Mouse (Mus musculus): Measurements from ENCODE around the gene Ryr1. TPM values are rescaled to one million over a fixed set of nuclear protein-coding genes. Genes with fewer than 3 reads are reported as not detected.
A peak's percentile ranks its signal among the peaks of the same experiment; 100 is the strongest.

The Ryr1 gene
- polyA plus RNA-seq, 1 experiment from 2014 or later: 5.2 TPM

DNA sequence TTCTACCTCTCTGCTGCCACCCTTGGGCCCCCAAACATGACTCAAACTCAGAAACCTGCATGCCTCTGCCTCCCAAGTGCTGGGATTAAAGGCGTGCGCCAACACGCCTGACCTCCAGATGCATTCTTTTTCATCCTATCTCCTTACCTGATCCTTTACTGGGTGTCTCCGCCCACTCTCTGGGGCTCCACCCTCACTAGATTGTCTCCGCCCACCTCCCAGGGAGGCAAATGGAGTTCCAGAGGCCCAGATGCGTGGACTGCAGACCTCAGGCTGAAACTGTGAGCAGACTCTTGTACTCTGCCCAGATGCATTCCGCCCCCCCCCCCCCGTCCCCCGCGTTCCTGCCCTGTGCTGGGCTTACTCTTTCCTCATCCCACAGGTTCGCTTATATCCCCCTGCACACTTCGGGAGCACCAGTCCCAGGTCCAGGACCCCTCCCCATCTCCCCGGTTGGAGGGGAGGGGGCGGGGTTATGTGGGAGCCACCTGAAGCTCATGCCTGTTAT, 134.2 kb downstream of the Ryr1 start:
- Histone ChIP-seq H3K4me1 (no peaks in the 10 kb centered on the region), H3K9me3 (replicated peaks) (no peaks in the 10 kb centered on the region), H3K4me2 (replicated peaks) (no peak overlapping the region), H3K9ac (no peak overlapping the region), H3K4me3 (no peak overlapping the region), H3K36me3 (no peaks in the 10 kb centered on the region), H3K27ac (no peak overlapping the region), H3K27me3 (no peaks in the 10 kb centered on the region)
- WGBS: 55% methylated on average over 14 of the region's 14 CpGs
- no peak for ATAC-seq (ENCODE audit: low FRiP score)

- 89% methylated on average over 7 of the region's 7 CpGs for WGBS
- H3K27ac ChIP-seq: no peak overlapping the region
- H3K9ac ChIP-seq: no peak overlapping the region
- no peak for ATAC-seq (ENCODE audit: low FRiP score)
- H3K4me3 ChIP-seq: no peak overlapping the region
- H3K36me3 ChIP-seq: no peaks in the 10 kb centered on the region
- no peaks in the 10 kb centered on the region for H3K27me3 ChIP-seq
- H3K9me3 ChIP-seq (replicated peaks): no peaks in the 10 kb centered on the region
- H3K4me2 ChIP-seq (replicated peaks): no peak overlapping the region
- H3K4me1 ChIP-seq: peaks cover 14% of the 10 kb centered on the region
Measured at GRCm38 (mm10) chr7:28985207-28985606, 139.8 kb downstream of the Ryr1 start.

DNA sequence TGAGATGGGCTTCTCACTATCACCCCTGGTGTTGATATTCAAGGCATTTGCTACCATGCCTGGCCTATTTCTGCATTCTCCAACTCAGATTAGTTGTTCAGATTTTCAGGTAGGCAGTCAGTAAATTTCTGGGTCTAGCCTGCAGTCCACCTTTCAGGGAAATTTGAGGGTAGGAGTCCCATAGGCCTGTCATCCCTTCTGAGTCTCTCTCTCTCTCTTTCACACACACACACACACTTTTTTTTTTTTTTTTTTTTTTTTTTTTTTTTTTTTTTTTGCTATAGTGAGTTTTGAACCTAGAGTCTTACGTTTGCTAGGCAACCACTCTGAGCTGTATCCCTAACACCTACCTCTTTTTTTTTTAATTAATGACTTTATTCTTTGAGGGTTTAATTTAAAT, 140.5 kb downstream of the Ryr1 start:
- no peak for ATAC-seq (ENCODE audit: low FRiP score)
- no peak overlapping the region for H3K9ac ChIP-seq
- H3K27me3 ChIP-seq: no peaks in the 10 kb centered on the region
- H3K9me3 ChIP-seq (replicated peaks): no peaks in the 10 kb centered on the region
- H3K36me3 ChIP-seq: peaks cover under 1% of the 10 kb centered on the region
- H3K27ac ChIP-seq: no peak overlapping the region
- WGBS: 89% methylated on average over 1 of the region's 1 CpGs
- H3K4me2 ChIP-seq (replicated peaks): no peak overlapping the region
- peaks cover 14% of the 10 kb centered on the region for H3K4me1 ChIP-seq
- H3K4me3 ChIP-seq: no peak overlapping the region

- Histone ChIP-seq H3K4me1 (peaks cover 14% of the 10 kb centered on the region), H3K4me2 (replicated peaks) (no peak overlapping the region), H3K27ac (no peak overlapping the region), H3K36me3 (peaks cover 7% of the 10 kb centered on the region), H3K27me3 (no peaks in the 10 kb centered on the region), H3K4me3 (no peak overlapping the region), H3K9me3 (replicated peaks) (no peaks in the 10 kb centered on the region), H3K9ac (peak overlapping the region; percentile 20; the same call in 1 of the 2 replicates)
- no peak for ATAC-seq (ENCODE audit: low FRiP score)
- WGBS: 71% methylated on average over 4 of the region's 4 CpGs
Measured at GRCm38 (mm10) chr7:28983849-28984248, 141.1 kb downstream of the Ryr1 start.

- WGBS: 81% methylated on average over 11 of the region's 11 CpGs
- peak overlapping the region; percentile 85; the same call in 1 of the 2 replicates for H3K4me2 ChIP-seq (replicated peaks)
- H3K9ac ChIP-seq: no peak overlapping the region
Measured at GRCm38 (mm10) chr7:28983141-28983564, 141.8 kb downstream of the Ryr1 start.

DNA sequence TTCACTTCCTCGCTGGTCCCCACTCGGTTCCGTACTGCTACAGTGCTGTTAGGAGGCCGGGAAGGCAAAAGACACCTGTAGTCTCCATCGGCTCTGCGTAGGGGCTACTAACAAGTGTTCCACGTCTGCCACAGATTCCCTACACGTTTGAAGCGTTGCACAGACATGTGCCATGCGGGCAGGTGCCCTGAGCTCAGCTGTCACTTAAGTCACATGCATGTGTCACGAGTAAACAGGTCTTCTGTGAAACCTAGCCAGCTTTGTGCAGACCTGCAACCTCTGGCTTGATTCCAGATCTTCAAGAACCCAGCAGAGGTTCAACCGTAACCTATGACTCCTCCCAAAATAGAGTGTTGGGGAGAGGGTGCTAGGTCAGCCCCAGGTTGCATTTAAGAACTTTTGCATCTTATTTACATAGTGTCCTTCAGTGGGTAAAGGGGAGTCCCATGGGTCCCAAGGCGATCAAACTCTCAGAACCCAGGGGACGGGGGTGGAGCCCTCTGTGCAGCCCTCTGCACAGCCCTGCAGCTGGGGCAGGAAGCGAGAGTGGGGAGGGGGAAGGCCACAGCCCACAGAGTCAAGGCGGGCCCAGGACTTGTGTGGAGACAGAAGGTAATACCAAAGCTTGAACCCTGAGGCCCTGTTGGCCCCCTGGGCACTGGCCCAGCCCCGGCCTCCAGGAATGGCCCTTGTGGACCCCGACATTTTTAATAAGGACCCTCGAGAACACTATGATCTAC, 142.5 kb downstream of the Ryr1 start:
- Histone ChIP-seq H3K9ac (peak overlapping the region; percentile 67), H3K4me3 (peak overlapping the region; percentile 77), H3K9me3 (replicated peaks) (no peaks in the 10 kb centered on the region), H3K4me1 (peaks cover 14% of the 10 kb centered on the region), H3K27me3 (no peaks in the 10 kb centered on the region), H3K27ac (peak overlapping the region; percentile 68; the same call in 1 of the 2 replicates), H3K4me2 (replicated peaks) (peak overlapping the region; percentile 85), H3K36me3 (peaks cover 21% of the 10 kb centered on the region)
- WGBS: 15% methylated on average over 19 of the region's 19 CpGs
- peak; percentile 78 for ATAC-seq (ENCODE audit: low FRiP score)

More at GRCm38 (mm10) chr7:28983141-28983564, 141.8 kb downstream of the Ryr1 start:
- Histone ChIP-seq H3K9me3 (replicated peaks) (no peaks in the 10 kb centered on the region), H3K27me3 (no peaks in the 10 kb centered on the region), H3K4me3 (0 out of 2 replicates have a peak overlapping the region, but pooled peaks have one; percentile 77), H3K4me1 (peaks cover 14% of the 10 kb centered on the region), H3K27ac (no peak overlapping the region), H3K36me3 (peaks cover 14% of the 10 kb centered on the region)
- ATAC-seq (ENCODE audit: low FRiP score): no peak

DNA sequence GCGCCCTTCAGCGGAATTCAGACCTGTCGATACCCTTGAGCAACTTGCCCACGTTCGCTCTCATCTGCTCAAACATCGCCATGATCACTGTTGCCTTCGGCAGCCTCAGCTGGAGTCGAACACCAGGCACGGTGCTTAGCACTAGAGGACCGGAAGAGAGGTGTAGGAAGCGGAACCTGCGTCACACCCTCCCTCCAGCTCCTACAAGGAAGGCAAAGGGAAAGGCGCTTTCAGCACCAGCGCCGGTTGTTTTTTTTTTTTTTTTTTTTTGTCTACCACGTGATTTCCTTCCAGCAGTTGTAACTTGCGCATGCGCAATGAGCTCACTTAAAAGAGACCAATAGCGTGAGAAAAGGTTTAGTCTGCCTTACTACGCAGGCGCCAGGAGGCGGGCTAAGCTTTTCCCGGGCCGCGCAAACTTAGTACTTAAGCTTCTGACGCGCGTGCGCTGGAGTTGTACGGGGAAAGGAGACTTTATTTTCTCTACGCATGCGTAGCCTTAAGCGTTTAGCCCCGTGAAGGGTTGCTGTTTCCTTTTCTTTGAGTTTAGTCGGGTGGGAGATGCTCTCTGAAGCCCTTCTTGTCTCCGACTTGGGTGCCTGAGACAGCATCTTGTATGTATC, 143.2 kb downstream of the Ryr1 start, which contains the start of the genes Eif3k and Map4k1:
Eif3k (minus strand) TSS at position 214 of the 623 bp plus-strand sequence.
Map4k1 (plus strand) TSS at position 400 of the 623 bp plus-strand sequence.
- peak; percentile 95 for ATAC-seq (ENCODE audit: low FRiP score)
- H3K36me3 ChIP-seq: peaks cover 28% of the 10 kb centered on the region
- H3K27me3 ChIP-seq: no peaks in the 10 kb centered on the region
- H3K9me3 ChIP-seq (replicated peaks): no peaks in the 10 kb centered on the region
- peak within 1 kb of the TSS; percentile 97 for H3K4me2 ChIP-seq (replicated peaks)
- WGBS: under 1% methylated on average over 36 of the region's 36 CpGs
- H3K4me1 ChIP-seq: peaks cover 14% of the 10 kb centered on the region
- H3K9ac ChIP-seq: peak within 1 kb of the TSS; percentile 78
- peak within 1 kb of the TSS; percentile 68; the same call in 1 of the 2 replicates for H3K27ac ChIP-seq
- H3K4me3 ChIP-seq: peak within 1 kb of the TSS; percentile 77

DNA sequence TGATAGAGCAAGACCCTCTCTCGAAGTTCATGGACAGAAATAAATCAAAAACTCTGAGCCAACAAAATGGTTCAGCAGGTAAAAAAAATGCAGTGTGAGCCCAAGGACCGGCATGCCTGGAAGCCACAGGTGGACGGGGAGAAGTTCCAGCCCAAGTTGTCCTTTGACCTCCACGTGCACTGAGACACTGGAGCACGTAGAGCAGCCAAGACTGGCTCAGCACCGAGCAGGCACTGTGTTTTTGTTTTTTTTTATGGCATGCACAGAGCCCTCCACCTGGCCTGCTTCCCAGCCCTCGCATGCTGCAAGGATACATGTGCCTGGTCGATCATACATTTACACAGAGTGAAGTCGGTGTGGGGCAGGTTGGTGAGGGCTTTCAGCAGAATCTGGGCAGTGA, 147.4 kb downstream of the Ryr1 start:
- peaks cover 10% of the 10 kb centered on the region for H3K4me1 ChIP-seq
- WGBS: 96% methylated on average over 9 of the region's 9 CpGs
- H3K9me3 ChIP-seq (replicated peaks): no peaks in the 10 kb centered on the region
- no peaks in the 10 kb centered on the region for H3K27me3 ChIP-seq
- peaks cover 59% of the 10 kb centered on the region for H3K36me3 ChIP-seq
- no peak overlapping the region for H3K27ac ChIP-seq
- no peak overlapping the region for H3K4me3 ChIP-seq
- no peak overlapping the region for H3K9ac ChIP-seq
- H3K4me2 ChIP-seq (replicated peaks): no peak overlapping the region
- no peak for ATAC-seq (ENCODE audit: low FRiP score)

GRCm38 (mm10) chr7:28973025-28973424, 152.0 kb downstream of the Ryr1 start:
- H3K36me3 ChIP-seq: peaks cover 65% of the 10 kb centered on the region
- no peaks in the 10 kb centered on the region for H3K4me1 ChIP-seq
- H3K4me3 ChIP-seq: no peak overlapping the region
- H3K9ac ChIP-seq: no peak overlapping the region
- H3K27ac ChIP-seq: no peak overlapping the region
- ATAC-seq (ENCODE audit: low FRiP score): no peak
- H3K4me2 ChIP-seq (replicated peaks): no peak overlapping the region
- H3K27me3 ChIP-seq: no peaks in the 10 kb centered on the region
- WGBS: 83% methylated on average over 8 of the region's 8 CpGs
- H3K9me3 ChIP-seq (replicated peaks): no peaks in the 10 kb centered on the region

GRCm38 (mm10) chr7:28972542-28972985, 152.4 kb downstream of the Ryr1 start:
- H3K27me3 ChIP-seq: no peaks in the 10 kb centered on the region
- H3K27ac ChIP-seq: no peak overlapping the region
- H3K4me3 ChIP-seq: no peak overlapping the region
- 72% methylated on average over 8 of the region's 8 CpGs for WGBS
- no peak overlapping the region for H3K9ac ChIP-seq
- H3K4me1 ChIP-seq: no peaks in the 10 kb centered on the region
- H3K4me2 ChIP-seq (replicated peaks): no peak overlapping the region
- peaks cover 61% of the 10 kb centered on the region for H3K36me3 ChIP-seq
- ATAC-seq (ENCODE audit: low FRiP score): 0 out of 2 replicates have a peak, but pooled peaks have one; percentile 27
- no peaks in the 10 kb centered on the region for H3K9me3 ChIP-seq (replicated peaks)

DNA sequence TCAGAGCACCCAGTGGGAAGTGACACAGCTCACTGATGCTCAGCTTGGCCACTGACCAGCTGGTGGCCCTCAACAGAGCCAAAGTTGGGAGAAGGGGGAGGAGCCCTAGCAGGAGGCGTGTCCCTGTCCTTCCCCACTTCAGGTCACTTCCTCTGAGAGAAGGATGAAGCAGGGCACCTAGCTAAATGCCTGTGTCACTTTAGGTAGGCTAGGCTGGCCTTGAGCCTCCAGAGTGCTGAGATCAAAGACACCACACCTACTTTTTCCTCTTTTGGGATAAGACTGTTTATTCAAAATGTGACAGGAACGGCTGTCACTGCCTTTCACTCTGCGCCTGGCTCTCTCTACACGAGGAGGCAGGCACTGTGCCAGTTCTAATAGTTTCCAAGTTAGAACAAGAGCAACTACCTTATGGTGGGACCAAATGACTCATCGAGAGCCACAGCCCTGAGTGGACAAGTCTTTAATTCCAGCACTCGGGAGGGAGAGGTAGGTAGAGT, 153.2 kb downstream of the Ryr1 start:
- Histone ChIP-seq H3K36me3 (peaks cover 53% of the 10 kb centered on the region), H3K4me3 (no peak overlapping the region), H3K9ac (no peak overlapping the region), H3K4me1 (no peaks in the 10 kb centered on the region), H3K27me3 (no peaks in the 10 kb centered on the region), H3K27ac (no peak overlapping the region), H3K4me2 (replicated peaks) (no peak overlapping the region), H3K9me3 (replicated peaks) (no peaks in the 10 kb centered on the region)
- no peak for ATAC-seq (ENCODE audit: low FRiP score)
- 91% methylated on average over 6 of the region's 6 CpGs for WGBS

- H3K4me2 ChIP-seq (replicated peaks): no peak overlapping the region
- ATAC-seq (ENCODE audit: low FRiP score): no peak
- H3K27ac ChIP-seq: no peak overlapping the region
- WGBS: 93% methylated on average over 7 of the region's 7 CpGs
- peaks cover 45% of the 10 kb centered on the region for H3K36me3 ChIP-seq
- no peaks in the 10 kb centered on the region for H3K9me3 ChIP-seq (replicated peaks)
- H3K4me1 ChIP-seq: no peaks in the 10 kb centered on the region
- H3K27me3 ChIP-seq: no peaks in the 10 kb centered on the region
- no peak overlapping the region for H3K4me3 ChIP-seq
- H3K9ac ChIP-seq: no peak overlapping the region
Measured at GRCm38 (mm10) chr7:28971029-28971428, 153.9 kb downstream of the Ryr1 start.
